Mouse (Mus musculus) urinary bladder, adult 2 months (tissue): ENCODE measurements around the gene Myo3a. TPM values are rescaled to one million over a fixed set of nuclear protein-coding genes. Genes with fewer than 3 reads are reported as not detected.
"Not testable (repeated sequence)": the region's sequence is repeated elsewhere in the genome, so short reads cannot be mapped to it uniquely, and the experiment has no call there.

Experiments
- DNase-seq: peaks from one replicate; pipeline ENCODE4 v3.0.0; 2022; ENCODE audit warnings: low spot score
- polyA plus RNA-seq: library from polyadenylated mRNA; depleted of rRNA; stranded (reverse); fragments of >200 nt; gene quantifications from 2 replicates; pipeline ENCODE4 v1.2.3, GENCODE M21; 2012; rRNA removed

The Myo3a gene
- polyA plus RNA-seq = not detected in 2 replicates

DNA sequence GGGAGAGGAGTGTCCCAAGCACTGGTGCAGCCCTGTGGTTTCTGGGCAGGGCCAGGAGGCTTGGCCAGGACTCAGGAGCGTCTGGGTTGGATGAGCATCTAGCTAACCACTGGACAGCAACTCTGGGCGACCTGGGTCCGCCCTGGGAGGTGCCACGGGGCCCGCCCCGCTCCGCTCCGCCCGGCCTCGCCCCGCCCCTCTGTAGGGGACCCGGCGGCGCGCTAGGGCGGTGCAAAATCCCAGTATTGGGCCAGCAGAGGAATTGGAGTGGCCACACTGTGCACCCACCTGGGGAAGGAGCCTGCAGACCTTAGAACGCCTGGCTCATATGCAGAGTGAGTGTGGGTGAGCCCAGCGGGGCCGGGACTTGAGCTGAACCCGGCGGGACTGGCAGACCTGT, at the start of gene Myo3a:
Myo3a (plus strand) TSS at position 196 of the 400 bp plus-strand sequence.
- no peak for DNase-seq

DNA sequence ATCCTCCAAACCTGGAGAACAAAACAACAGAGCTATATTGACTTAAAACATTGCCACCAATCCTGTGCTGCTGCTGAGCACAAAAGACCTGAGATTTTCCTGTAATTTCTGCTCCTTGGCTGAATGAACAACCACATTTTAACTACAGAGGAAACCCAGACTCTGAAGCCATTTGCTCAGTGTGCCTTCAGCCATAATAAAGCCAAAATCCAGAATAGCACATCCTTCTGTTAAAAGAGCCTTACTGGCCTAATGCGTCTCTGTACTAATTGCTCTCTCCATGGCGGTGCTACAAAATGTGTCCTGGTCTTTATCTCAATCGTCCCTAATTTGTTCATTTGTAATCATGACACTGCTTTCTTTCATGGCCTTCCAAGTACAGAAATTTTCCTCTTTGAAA, 23.2 kb downstream of the Myo3a start:
- no peak for DNase-seq

DNA sequence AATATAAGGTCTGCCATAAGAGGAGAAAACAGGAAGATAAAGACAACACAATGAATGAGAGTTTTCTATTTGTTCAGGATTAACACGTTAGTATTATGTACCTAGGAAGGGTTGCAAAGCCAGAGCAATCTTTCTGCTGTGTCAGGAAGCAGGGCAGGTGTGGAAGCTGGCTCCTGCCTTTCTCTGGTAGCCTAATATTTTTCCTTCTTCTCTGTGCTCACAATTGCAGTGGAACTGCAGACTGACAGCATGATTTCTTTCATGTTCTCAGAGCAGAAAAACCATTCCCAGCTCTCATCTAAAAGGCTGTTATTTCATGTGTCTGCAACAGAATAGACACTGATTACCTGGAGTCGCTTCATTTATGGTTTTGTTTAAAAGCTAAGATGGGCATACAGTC, 23.7 kb downstream of the Myo3a start:
- no peak for DNase-seq

DNA sequence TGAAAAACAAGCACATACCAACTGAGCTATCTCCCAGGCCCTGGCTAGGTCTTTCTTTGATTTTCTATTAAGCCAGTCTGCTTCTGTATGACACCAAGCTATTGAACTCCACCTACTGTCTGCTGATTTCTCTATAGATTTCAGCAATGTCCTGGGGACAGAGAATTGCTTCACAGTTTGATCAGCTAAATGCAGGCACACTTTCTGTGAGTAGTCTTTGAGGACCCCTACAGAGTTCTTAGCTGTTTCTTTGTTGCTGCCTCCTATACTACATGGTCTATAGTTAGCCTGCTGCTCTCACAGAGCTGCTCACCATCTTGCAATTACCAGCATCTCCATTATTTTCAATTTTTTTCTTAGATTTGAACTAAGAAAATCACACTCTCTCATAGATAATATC, 28.3 kb downstream of the Myo3a start:
- DNase-seq = no peak

DNA sequence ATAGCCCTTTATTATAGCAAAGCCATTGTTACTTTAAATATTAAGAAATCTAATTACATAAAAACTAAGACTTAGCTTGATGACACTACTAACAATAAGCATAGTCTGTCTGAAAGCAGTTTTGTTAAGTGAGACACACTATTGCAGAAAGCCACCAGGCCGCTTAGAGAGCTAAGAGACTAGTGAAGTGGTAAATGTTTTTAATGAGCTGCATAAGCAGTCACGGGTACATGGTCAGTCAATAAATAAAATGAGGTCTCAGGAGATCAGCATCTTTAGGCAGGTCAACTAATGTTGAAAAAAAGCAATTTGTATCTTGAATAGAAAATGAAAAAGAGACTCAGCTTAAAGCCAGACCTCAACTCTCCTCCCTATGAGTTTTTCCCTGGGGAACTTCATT, 44.3 kb downstream of the Myo3a start:
- DNase-seq = no peak

DNA sequence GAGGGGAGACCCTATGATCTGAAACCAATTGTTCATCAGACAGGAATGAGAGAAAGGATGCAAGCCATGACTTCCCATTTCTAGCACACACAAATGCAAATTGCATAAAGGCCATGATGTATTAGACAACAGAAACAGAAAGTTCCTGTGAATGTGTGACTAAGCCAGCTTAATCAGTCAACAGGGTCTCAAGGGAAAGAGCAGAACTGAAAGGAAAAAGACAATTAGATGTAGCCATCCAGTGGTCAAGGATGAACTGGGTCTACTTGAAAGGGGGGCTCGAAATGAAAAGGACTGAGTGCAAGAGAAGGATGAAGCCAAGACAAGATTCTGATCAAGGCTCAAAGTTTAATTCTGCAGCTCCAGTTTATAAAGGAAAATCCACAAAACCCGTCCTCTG, 58.1 kb downstream of the Myo3a start:
- no peak for DNase-seq

DNA sequence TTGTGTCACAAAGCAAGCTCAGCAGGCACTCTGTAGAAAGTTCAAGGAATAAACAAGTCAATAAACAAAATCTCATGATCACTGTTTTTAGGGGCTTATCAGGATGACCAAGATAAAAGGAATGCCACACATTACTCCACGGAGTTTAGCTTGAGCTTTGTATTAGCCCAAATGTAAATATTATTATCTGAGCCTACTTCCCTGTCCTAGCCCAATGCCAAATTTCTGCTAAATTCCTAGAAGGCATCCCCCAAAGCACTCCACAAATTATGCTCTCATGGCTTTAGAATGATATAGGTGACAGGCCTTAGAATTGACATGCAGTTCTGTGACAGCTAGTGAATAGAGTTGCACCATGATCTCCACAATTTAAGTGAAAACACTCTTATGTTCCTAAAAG, 58.5 kb downstream of the Myo3a start:
- no peak for DNase-seq

DNA sequence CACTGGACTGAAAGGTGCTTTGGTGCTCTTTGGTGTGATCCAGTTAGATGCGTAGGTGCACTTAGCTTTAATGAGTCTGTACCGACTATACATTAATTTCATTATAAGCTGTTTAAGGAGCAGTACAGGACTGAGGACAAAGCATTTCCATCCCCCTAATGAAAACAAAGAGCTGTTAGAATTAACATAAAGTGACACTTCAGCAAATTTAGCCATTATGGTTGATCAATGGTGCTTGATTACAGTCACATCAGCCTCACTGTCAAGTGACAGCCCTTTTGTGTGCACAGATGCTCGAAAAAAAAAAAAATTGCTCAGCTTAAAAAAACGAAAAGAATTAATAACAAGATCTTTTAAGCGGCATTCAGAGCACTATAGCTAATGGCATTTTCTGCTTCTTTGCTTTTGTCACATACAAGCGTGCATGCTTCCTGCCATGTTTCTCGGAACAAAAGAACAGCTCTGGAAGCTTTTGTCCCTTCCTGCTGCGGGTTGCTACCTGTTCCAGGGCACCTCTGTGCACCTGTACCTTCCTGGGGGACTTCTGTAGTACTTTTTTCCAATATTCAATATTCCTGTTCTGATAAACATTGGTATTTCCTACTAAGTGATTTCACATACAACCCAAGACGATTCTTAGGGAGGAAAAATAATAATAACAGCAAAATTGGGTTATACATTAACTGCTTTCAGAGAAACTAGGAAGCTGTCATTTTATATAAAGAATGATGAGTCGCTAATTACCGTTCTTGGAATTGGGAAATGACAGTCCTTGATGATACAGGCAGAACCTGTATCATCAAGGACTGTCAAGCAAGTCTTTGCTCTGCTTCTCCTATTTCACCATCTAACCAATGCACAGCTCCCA, 66.5 kb downstream of the Myo3a start:
- no peak for DNase-seq

DNA sequence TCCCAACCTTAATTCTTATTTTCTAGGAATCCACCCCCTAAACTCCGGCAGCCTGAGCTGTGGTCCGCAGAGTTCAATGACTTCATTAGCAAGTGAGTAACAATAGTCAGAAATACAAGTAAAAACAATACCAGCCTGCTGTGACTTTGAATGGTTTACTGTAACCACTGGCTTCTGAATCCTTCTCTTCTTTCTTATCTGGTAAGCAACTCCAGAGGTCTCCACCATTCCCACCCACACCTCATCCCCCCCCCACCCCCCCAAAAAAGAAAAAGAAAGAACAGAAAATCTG, 67.1 kb downstream of the Myo3a start:
- DNase-seq = no peak

DNA sequence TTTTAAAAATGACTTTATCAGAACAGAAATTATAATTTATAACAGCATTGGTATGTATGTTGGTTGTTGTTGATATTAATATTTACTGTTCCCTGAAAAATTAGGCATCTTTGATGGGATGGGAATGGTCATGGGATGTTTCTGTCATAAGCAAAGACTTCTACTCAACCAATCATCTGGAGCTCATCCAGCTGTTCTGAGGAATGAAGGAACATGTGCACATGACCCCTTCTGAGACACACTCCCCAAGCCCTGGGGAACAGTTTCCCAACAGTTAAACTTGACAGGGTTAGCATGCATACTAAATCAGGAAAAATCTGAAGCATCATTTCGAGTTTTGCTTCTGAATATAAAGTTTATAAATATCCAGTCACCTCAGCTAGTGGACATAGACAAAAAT, 70.6 kb downstream of the Myo3a start:
- no peak for DNase-seq

DNA sequence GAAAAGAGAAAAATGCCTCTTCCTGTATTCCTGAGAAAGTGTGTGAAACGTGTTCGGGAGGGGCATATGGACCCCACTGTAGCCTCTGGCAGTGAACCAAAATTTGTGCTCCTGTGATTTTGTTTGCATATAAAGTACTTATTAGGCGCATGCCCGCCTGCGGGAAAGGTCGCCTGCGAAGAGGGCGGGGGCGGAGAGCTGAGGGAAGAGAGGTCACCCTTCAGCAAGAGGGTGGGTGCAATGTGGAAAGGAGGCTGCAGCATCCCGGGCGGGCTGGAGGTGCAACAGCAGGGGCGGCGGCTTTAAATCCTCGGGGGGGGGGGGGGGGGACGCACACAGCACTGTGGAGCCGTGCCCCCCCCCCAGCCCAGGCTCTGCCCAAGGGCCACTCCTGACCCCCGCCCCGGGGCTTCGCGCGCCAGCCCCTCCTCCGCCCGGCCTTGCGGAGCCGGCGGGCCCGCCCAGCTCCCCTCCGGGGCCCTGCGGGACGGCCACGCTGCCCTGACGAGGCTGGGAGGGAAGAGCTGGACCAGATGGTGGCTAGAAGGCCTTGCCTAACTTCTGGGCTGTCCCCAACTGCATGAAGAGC, 111.1 kb downstream of the Myo3a start:
- DNase-seq = no peak

DNA sequence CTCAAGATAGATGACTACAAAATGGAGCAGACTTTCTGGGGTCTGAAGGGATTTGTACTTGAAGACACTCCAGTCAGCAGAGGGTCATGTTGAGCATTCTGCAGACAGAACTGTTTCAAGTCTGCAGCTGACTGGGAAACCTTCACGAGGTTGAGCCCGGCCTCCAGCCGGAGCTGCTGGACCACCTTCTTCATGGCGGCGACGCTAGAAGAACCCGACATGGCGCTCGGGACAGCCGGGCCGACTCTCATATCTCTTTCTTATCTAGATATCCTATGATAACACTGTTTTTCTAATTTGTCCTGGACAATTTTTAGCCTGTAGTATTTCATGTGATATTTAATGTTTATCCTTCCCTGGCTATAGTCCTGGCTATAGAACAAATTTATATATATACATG, 183.2 kb downstream of the Myo3a start:
- not testable (repeated sequence) for DNase-seq

DNA sequence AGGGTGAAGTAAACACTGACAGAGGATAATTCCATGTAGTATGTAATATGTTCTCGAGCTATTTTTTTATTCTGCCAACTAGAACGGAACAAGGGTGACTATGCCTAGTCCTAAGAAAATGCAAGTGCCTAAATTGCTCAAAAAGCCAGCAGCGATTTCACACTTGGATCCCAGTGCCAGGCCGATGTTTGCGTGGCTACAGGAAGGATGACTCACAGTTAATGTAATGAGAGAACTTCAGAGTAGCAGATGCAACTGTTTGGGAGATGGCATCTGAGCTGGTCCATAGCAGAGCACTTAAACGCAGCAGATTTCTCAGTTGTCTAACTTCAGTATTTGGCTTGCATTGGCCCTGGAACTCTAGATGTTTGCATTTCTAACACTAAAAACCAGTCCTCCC, 321.1 kb downstream of the Myo3a start:
- no peak for DNase-seq

DNA sequence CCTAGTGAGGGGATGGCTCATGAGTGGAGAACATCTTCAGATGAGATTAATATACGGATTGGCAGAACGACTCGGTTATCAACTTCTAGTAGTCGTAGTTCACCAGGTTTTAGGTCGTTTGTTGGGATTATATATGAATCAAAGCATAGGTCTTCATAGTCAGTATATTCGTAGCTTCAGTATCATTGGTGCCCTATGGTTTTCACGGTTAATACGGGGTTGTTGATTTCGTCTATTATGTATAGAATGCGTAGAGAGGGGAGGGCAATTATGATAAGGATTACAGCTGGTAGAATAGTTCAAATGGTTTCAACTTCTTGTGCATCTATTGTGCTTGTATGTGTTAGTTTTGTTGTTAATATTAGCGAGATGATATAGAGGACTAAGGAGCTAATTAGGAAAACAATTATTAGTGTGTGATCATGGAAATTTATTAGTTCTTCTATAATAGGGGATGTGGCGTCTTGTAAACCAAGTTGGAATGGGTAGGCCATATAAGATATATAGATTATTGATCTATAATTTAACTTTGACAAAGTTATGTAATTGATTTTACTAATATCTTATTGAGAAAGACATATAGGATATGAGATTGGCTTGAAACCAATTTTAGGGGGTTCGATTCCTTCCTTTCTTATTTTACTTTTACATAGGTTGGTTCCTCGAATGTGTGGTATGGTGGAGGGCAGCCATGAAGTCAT, 360.3 kb downstream of the Myo3a start:
- not testable (repeated sequence) for DNase-seq

DNA sequence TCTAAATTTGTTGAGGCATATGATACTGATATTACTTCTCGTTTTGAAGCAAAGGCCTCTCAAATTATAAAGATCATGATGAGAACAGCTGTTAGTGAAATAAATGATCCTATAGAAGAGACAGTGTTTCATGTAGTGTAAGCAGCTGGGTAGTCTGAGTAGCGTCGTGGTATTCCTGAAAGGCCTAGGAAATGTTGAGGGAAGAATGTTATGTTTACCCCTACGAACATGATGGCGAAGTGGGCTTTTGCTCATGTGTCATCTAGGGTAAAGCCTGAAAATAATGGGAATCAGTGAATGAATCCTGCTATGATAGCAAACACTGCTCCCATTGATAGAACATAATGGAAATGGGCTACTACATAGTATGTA, 360.9 kb downstream of the Myo3a start:
- DNase-seq = not testable (repeated sequence)

DNA sequence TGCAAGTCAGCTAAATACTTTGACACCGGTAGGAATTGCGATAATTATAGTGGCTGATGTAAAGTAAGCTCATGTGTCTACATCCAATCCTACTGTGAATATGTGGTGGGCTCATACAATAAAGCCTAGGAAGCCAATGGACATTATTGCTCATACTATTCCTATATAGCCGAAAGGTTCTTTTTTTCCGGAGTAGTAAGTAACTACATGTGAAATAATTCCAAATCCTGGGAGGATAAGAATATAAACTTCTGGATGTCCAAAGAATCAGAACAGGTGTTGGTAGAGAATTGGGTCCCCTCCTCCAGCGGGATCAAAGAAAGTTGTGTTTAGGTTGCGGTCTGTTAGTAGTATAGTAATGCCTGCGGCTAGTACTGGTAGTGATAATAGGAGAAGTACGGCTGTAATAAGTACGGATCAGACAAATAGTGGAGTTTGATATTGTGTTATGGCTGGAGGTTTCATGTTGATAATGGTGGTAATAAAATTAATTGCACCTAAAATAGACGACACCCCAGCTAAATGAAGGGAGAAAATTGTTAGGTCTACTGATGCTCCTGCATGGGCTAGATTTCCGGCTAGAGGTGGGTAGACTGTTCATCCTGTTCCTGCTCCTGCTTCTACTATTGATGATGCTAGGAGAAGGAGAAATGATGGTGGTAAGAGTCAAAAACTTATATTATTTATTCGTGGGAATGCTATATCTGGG, 361.5 kb downstream of the Myo3a start:
- DNase-seq = not testable (repeated sequence)

DNA sequence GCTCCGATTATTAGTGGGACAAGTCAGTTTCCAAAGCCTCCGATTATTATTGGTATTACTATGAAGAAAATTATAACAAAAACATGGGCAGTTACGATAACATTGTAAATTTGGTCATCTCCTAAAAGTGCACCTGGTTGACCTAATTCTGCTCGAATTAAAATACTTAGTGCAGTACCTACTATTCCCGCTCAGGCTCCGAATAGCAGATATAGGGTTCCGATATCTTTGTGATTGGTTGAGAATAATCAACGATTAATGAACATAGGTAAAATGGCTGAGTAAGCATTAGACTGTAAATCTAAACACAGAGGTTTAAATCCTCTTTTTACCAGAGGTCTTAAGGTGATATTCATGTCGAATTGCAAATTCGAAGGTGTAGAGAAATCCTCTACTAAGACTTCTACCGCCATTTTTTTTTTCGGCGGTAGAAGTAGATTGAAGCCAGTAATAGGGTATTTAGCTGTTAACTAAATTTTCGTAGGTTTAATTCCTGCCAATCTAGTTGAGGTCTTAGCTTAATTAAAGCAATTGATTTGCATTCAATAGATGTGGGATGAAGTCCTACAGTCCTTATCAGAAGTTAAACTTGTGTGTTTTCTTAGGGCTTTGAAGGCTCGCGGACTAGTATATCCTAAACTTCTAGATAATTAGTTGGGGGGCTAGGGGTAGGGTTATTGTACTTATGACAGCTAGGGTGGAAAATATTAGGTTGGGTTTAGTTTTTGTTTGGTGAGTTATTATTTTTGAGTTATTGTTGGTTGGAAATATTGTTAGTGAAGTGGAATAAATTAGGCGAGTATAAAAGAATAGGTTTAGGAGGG, 362.3 kb downstream of the Myo3a start:
- not testable (repeated sequence) for DNase-seq

DNA sequence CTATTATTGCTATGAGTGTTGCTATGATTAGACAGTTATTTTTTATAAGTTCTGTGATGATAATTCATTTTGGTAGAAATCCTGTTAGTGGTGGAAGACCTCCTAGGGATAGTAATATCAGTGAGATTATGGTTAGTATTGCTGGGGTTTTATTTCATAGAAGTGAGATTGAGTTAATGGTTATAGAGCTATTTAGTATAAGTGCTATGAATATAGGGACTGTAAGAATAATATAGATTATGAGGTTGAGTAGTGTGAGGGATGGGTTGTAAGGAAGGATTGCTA, 362.8 kb downstream of the Myo3a start:
- no peak for DNase-seq

DNA sequence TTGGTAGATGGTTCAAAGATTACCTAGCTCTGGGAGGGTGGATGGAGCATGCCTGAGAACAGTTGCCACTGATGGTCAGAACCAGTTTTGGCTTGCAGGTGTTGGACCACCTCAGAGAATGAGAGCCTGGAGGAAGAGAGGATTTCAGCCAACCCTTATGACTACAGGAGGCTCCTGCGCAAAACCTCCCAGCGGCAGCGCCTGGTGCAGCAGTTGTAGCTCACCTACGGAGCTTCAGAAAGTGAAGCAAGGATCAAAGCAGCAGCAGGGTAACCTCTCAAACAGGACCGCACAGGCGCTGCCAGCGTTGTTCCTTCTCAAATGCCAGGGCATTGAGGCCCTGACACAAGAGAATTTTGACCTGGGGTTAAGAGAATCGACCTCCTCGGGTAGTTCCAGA, 390.6 kb downstream of the Myo3a start:
- DNase-seq = no peak

DNA sequence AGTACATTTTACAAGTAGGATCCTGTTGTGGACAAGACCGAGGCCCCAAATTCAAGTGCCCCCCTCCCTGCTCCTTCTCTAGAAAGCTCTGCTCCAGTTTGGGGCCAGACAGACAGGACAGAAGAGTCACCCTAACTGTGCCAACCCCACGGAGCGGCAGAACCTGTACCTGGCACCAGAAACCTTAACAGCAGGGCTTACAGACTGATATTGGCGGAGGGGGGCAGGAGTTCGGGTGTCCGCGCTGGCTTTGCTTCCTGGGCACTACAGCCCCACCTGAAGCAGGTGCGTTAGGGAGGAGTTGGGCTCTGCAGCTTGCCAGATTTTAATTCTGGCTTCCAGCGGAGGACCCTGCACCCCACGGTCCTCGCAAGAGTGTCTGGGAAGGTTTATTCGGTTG, 392.1 kb downstream of the Myo3a start:
- no peak for DNase-seq

DNA sequence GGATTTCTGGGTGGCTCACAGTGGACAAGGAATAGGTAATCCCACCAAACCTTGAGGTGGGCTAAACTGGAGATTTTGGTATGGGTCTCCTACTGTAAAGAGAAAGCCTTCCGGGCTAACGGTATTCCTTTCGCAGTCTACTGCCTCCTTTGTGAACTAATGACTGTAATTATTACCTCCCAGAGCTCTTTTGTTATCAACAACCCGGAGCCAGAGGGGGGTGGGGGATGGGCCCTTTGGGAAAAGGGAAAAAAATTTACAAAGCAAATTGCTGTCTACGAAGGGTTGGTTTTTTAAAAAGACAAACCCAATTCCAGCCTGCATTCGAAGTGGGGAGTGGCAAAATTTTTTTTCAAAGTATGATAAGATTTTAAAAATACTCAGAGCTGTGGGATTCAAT, 392.7 kb downstream of the Myo3a start:
- no peak for DNase-seq

DNA sequence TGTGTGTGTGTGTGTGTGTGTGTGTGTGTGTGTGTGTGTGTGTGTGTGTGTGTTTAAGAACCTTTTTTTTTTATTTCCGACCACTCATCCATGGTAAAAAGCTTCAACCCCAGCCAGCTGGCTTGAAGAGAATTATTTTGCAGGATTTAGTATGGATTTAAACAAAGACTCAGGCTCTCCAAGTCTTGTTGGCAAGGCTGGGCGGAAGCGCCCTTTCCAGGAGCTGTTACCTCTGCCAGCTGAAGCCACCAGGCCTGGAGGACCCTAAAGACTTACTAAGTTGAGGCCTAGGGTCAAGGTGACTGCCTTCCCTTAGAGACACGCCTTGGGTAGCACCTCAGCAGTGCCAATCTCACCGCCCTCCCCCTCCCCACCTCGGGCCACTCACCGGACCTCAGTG, 393.2 kb downstream of the Myo3a start:
- DNase-seq = no peak
